Mouse (Mus musculus): ENCODE results near the gene St6gal2. TPM values are rescaled to one million over a fixed set of nuclear protein-coding genes. Genes with fewer than 3 reads are reported as not detected.

The St6gal2 gene
- polyA plus RNA-seq, 1 experiment from 2014 or later = 13.4 TPM

Other genes with a start within 250 kb of the St6gal2 start
- not detected in 2 replicates for gene Vmn2r118, start 179.8 kb downstream of the St6gal2 start, polyA plus RNA-seq (2014; fragmentation: Nextera tagmentation; extraction: Ambion mirVana)

Measured in forebrain, embryonic 11.5 days (tissue).